Mouse (Mus musculus) neural tube, embryonic 12.5 days (tissue): ENCODE results near the gene Krt14. TPM values are rescaled to one million over a fixed set of nuclear protein-coding genes. Genes with fewer than 3 reads are reported as not detected.
"Not testable (repeated sequence)": the region's sequence is repeated elsewhere in the genome, so short reads cannot be mapped to it uniquely, and the experiment has no call there.

Experiments
- ATAC-seq: fragments of 200-750 bp; cut with Nextera tagmentation; 2 replicates; pipeline ENCODE4 v1.8.0; 2017; ENCODE audit warnings: low read depth, mild to moderate bottlenecking, moderate TSS enrichment, moderate library complexity; ENCODE audit not compliant: low FRiP score
- H3K27ac ChIP-seq: fragments of 300-500 bp; sonication (generic); 2 replicates; pipeline ENCODE4 v1.5.1; 2016
- H3K27me3 ChIP-seq: fragments of 300-500 bp; sonication (generic); replicated peaks from 2 replicates; pipeline ENCODE4 v1.6.1; 2016; ENCODE audit warnings: mild to moderate bottlenecking
- H3K36me3 ChIP-seq: fragments of 300-500 bp; sonication (generic); 2 replicates; pipeline ENCODE4 v1.6.1; 2016; ENCODE audit warnings: mild to moderate bottlenecking
- H3K4me1 ChIP-seq: fragments of 300-500 bp; sonication (generic); 2 replicates; pipeline ENCODE4 v1.6.1; 2016
- H3K4me2 ChIP-seq: fragments of 300-500 bp; sonication (generic); replicated peaks from 2 replicates; pipeline ENCODE4 v1.6.1; 2016; ENCODE audit warnings: mild to moderate bottlenecking
- H3K4me3 ChIP-seq: fragments of 300-500 bp; sonication (generic); 2 replicates; pipeline ENCODE4 v1.5.1; 2016
- H3K9ac ChIP-seq: fragments of 300-500 bp; sonication (generic); 2 replicates; pipeline ENCODE4 v1.6.1; 2016; ENCODE audit warnings: mild to moderate bottlenecking
- H3K9me3 ChIP-seq: fragments of 300-500 bp; sonication (generic); 2 replicates; pipeline ENCODE4 v1.6.1; 2016; ENCODE audit warnings: mild to moderate bottlenecking
- WGBS: fragments of 180-500 bp; shearing (Covaris S2); methylation state at CpG from one replicate; pipeline ENCODE4 v1.1.7; 2016; 5-methylcytosine and 5-hydroxymethylcytosine counted together
- polyA plus RNA-seq: library from polyadenylated mRNA; unstranded; fragments of >200 nt; fragmentation: Nextera tagmentation; extraction: Ambion mirVana; gene quantifications from 2 replicates; pipeline ENCODE4 v1.2.1, GENCODE M21; 2016

The Krt14 gene
- 10.5 and 11.6 TPM in 2 replicates for polyA plus RNA-seq

DNA sequence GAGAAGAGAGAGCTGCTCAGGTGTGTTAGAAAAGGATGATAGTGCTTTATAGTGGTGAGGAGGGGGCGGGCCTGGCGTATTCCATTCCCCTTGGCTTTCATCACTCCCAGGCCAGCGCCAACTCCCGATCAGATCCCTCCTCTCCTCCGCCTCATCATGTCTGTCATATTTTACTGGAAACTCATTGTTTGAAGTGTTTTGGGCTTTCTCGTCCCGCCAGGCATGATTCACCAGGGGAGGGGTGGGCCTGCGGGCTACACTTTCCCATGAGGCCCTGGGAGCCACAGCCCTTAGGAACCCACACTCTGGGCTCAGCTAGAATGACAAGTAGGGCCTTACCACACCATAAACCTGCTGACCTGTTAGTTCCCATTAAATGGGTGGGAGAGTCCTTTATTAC, at the start of gene Krt14:
TSS of gene Krt14 (minus strand) at position 51 of the 400 bp plus-strand sequence.
- H3K36me3 ChIP-seq, result no peaks in the 10 kb centered on the region
- no peaks in the 10 kb centered on the region for H3K27me3 ChIP-seq
- no peaks in the 10 kb centered on the region for H3K4me1 ChIP-seq
- no peaks in the 10 kb centered on the region for H3K9me3 ChIP-seq
- no peak within 1 kb of the TSS for H3K27ac ChIP-seq
- H3K9ac ChIP-seq, result no peak within 1 kb of the TSS
- no peak within 1 kb of the TSS for H3K4me3 ChIP-seq
- no peak within 1 kb of the TSS for H3K4me2 ChIP-seq
- WGBS, result 91% methylated on average over 8 of the region's 8 CpGs
- ATAC-seq, result no peak

DNA sequence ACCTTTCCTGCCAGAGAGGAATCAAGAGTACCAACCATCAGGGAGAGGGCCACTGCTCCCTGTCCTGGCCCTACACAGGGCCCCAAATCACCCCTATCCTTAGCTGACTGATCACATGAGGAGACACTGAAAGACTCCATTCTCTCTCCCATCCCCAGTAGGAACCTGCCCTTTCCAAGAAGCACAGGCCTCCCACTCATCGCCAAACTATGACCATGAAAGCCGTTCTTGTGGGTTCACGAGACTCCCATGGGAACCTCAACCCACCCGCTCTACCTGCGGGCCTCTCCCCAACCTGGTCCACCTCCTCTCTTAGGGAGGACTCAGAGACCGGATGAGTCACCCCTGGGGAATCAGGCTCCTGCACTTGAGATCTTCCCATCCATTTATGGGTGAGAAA, 48.2 kb upstream of the Krt14 start:
- Histone ChIP-seq H3K27me3 (no peaks in the 10 kb centered on the region), H3K27ac (no peak overlapping the region), H3K9ac (no peak overlapping the region), H3K4me2 (no peak overlapping the region), H3K9me3 (no peaks in the 10 kb centered on the region), H3K4me3 (no peak overlapping the region), H3K4me1 (no peaks in the 10 kb centered on the region), H3K36me3 (no peaks in the 10 kb centered on the region)
- no peak for ATAC-seq
- WGBS, result 91% methylated on average over 6 of the region's 6 CpGs

DNA sequence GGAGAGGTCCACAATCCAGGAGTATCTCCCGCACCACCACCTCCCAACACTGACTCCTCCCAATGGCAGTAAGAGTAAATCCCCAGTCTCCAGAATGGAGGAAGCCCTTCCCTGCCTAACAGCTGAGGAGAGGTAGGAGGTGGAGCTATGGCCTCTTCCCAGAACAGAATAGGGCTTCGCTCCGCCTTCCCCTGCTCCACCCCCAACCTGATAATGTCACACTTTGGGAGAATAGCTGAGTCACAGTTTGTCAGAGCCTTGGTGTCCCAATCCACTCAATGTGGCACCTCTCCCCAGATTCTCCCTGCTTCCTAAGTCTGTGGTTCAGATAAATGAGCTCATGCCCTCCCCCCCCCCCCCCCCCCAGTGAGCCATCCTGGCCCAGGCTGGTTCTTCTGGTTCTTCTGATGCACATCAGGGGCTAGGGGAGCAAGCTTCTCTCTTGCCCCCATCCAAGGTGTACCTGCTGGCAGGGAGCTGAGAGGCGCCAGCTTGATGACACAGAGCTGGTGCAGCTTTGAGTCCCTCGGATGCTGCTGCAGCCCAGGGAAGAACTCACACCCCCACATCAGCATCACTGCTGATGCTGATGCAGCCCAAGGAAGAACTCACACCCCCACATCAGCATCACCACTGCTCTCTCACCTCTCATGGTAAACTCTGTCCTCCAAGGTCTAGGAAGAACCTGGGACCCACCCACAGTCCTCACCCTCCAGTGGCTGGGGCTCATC, 47.2 kb upstream of the Krt14 start:
- Histone ChIP-seq H3K36me3 (no peaks in the 10 kb centered on the region), H3K9ac (no peak overlapping the region), H3K4me2 (no peak overlapping the region), H3K27me3 (no peaks in the 10 kb centered on the region), H3K27ac (no peak overlapping the region), H3K4me3 (no peak overlapping the region), H3K4me1 (no peaks in the 10 kb centered on the region), H3K9me3 (no peaks in the 10 kb centered on the region)
- 71% methylated on average over 5 of the region's 5 CpGs for WGBS
- no peak for ATAC-seq

DNA sequence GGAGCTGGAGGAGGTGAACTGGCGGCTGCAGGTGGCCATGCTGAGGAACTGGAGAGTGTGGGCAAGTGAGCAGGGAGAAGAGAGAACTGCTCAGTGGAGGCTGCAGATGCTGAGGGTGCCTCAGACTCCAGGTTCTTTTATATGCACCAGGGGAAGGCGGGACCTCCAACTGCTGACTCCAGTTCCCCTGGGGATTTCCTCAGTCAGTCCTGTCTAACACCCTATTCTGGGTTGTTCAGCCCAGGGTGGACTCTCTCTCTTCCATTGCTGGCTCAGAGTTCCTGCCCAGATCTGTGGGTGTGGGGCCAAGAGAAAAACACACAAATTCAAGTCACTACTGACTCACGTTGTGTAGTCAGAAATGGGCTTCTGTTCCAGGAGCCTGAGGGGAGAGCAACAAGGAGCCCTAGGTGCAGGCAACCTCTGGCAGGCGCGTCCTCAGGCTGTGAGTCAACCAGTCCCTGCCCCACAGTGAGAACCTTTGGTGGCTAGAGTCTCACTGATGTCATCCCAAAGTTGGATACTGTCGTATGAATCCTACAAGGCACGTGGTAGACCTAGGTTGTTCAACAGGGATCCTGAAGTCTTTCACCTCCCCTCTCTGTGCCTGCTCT, 41.6 kb upstream of the Krt14 start, which contains the start of gene Krt16:
TSS of gene Krt16 (minus strand) at position 51 of the 614 bp plus-strand sequence.
- WGBS, result 85% methylated on average over 7 of the region's 7 CpGs
- no peak for ATAC-seq
- H3K36me3 ChIP-seq, result no peaks in the 10 kb centered on the region
- H3K4me1 ChIP-seq, result no peaks in the 10 kb centered on the region
- no peak within 1 kb of the TSS for H3K9ac ChIP-seq
- H3K27ac ChIP-seq, result no peak within 1 kb of the TSS
- H3K4me3 ChIP-seq, result no peak within 1 kb of the TSS
- H3K9me3 ChIP-seq, result no peaks in the 10 kb centered on the region
- no peaks in the 10 kb centered on the region for H3K27me3 ChIP-seq
- no peak within 1 kb of the TSS for H3K4me2 ChIP-seq

DNA sequence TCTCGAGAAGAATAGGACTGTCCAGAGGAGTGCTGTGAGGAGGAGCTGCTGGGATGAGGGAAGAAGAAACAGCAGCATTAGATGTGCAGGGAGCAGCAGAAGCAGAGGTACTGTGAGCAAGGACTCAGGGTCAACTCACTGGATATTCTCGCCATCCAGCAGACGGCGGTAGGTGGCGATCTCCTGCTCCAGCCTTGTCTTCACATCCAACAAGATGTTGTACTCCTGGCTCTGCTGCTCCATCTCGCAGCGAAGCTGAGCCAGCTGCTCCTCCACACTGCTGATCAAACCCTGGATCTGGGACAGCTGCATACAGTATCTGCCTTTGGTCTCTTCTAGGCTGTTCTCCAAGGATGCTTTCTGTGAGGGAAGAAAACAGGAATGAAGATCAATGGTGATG, 39.1 kb upstream of the Krt14 start:
- H3K4me1 ChIP-seq, H3K27ac ChIP-seq, H3K27me3 ChIP-seq, H3K4me2 ChIP-seq, H3K9me3 ChIP-seq, H3K4me3 ChIP-seq, H3K9ac ChIP-seq, H3K36me3 ChIP-seq, ATAC-seq: not testable (repeated sequence)
- WGBS, result 64% methylated on average over 7 of the region's 7 CpGs

DNA sequence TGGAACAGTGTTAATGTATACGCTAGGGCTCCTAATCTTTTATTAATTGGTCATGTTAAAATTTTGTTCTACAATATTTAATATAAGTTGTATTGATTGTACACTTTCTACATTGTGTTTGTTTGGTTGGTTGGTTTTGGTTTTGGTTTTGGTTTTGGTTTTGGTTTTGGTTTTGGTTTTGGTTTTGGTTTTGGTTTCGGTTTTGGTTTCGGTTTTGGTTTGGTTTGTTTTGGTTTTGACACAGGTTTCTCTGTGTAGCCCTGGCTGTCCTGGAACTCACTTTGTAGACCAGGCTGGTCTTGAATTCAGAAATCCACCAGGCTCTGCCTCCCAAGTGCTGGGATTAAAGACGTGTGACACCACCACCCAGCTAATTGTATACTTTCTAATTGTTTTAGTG, 32.9 kb upstream of the Krt14 start:
- H3K9me3 ChIP-seq, ATAC-seq, H3K9ac ChIP-seq, H3K36me3 ChIP-seq, H3K27ac ChIP-seq, H3K4me1 ChIP-seq, H3K4me2 ChIP-seq, H3K27me3 ChIP-seq, H3K4me3 ChIP-seq: not testable (repeated sequence)
- WGBS, result 89% methylated on average over 4 of the region's 4 CpGs

DNA sequence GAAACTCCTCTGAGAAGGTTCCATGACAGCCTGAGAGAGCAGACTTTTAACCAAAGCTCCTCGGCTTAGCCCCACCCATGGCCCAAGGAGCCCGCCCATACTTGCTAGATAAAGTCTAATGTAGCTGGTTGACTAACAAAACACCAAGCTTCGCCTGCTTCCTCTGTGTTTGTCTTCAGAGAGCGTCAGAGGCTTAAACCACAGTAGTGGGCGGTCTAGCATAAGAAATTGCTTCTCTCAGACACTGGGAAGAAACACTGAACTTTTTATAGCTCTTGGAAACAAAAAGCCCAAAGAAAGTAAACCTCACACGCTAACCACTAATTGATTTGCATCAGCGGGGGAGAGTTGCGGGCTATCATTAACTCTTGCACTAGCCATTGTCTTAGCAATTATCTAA, 14.4 kb upstream of the Krt14 start:
- Histone ChIP-seq H3K36me3 (no peaks in the 10 kb centered on the region), H3K9me3 (peaks cover 5% of the 10 kb centered on the region; the same call in 1 of the 2 replicates), H3K4me1 (no peaks in the 10 kb centered on the region), H3K27me3 (no peaks in the 10 kb centered on the region), H3K9ac (no peak overlapping the region), H3K4me3 (no peak overlapping the region), H3K4me2 (no peak overlapping the region), H3K27ac (no peak overlapping the region)
- 32% methylated on average over 8 of the region's 8 CpGs for WGBS
- ATAC-seq, result no peak

DNA sequence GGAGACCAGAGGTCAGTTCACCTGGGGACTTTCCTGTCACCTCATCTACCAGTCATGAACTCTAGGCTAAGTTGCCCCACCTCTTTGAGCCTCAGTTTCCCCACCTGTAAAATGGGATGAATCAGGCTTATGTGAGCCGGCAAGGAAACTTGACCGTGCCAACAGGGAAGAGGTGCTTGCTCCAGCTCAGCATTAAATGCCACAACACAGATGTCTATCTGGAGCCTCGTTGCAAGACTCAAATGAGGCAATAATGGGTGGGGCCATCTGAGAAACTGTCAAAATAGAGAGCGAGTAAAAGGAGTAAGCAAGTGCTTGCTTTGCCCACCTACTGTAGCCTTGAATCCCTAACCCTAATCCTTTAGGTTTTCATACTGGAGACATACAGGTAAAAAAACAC, 12.0 kb upstream of the Krt14 start:
- Histone ChIP-seq H3K4me3 (no peak overlapping the region), H3K4me1 (no peaks in the 10 kb centered on the region), H3K27me3 (no peaks in the 10 kb centered on the region), H3K9ac (no peak overlapping the region), H3K36me3 (no peaks in the 10 kb centered on the region), H3K9me3 (no peaks in the 10 kb centered on the region), H3K4me2 (no peak overlapping the region), H3K27ac (no peak overlapping the region)
- no peak for ATAC-seq
- 82% methylated on average over 4 of the region's 4 CpGs for WGBS

DNA sequence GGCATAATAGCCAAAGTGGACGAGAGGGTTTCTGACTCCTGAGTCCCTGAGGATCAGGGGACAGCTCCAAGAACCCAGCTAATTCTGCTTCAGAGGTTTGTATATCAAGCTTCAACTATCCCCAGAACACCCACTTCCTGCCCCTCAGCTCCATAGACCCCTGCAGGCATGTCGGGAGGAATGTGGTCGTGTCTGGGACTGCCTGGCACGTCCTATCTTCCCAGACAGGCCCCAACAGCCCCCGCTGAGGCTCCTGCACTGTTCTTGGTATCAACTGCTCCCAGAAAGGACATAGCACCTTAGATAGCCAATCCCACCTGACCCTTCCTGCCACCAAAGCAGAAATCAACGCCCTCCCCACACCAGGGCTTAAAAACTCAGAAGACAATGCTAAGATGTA, 1.2 kb upstream of the Krt14 start:
- ATAC-seq, result no peak
- H3K36me3 ChIP-seq, result no peaks in the 10 kb centered on the region
- 62% methylated on average over 6 of the region's 6 CpGs for WGBS

DNA sequence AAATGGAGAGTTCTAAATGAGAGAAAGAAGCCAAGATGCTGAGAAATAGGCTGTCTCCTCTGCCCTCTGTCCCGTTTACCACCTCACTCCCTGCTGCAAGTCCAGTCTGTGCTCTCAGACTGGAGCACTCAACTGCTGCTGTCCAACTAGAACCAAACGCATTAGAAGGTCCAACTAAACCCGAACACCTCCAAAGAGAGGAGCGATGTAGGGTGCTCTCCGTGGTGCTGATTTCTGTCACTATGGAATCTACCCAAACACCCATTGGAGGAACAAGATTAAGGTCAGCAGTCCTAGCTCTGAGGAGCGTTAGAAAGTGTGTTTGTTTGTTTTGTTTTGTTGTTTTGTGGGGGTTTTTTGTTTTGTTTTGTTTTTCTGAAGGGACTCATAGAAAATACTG, 3.9 kb downstream of the Krt14 start:
- H3K36me3 ChIP-seq, result no peaks in the 10 kb centered on the region
- no peak overlapping the region for H3K27ac ChIP-seq
- no peaks in the 10 kb centered on the region for H3K4me1 ChIP-seq
- no peaks in the 10 kb centered on the region for H3K9me3 ChIP-seq
- no peak overlapping the region for H3K4me3 ChIP-seq
- WGBS, result 26% methylated on average over 6 of the region's 6 CpGs
- H3K4me2 ChIP-seq, result no peak overlapping the region
- H3K9ac ChIP-seq, result no peak overlapping the region
- no peak for ATAC-seq
- no peaks in the 10 kb centered on the region for H3K27me3 ChIP-seq

More for the DNA sequence above, 1.2 kb upstream of the Krt14 start:
- no peaks in the 10 kb centered on the region for H3K4me1 ChIP-seq
- no peaks in the 10 kb centered on the region for H3K27me3 ChIP-seq
- H3K4me3 ChIP-seq, result no peak overlapping the region
- H3K9me3 ChIP-seq, result no peaks in the 10 kb centered on the region
- no peak overlapping the region for H3K9ac ChIP-seq
- H3K27ac ChIP-seq, result no peak overlapping the region
- no peak overlapping the region for H3K4me2 ChIP-seq

DNA sequence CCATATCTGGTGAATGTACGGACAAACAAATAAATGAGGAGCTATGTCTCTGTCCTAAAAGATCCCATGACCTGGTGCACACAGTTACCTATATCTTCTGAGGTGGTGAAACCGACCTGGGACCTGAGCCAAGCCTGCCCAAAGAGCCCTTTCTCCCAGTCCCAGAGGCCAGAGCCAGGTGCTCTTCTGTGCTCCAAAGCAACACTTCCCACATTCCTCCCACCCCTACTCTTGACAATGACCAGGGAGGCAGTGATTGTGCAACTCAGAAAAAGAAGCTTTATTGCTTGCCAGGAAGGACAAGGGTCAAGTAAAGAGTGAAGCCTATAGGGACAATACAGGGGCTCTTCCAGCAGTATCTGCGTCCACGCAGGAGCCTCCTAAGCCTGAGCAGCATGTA, 4.4 kb downstream of the Krt14 start:
- 75% methylated on average over 4 of the region's 4 CpGs for WGBS
- Histone ChIP-seq H3K27ac (no peak overlapping the region), H3K36me3 (no peaks in the 10 kb centered on the region), H3K4me1 (no peaks in the 10 kb centered on the region), H3K4me2 (no peak overlapping the region), H3K4me3 (no peak overlapping the region), H3K27me3 (no peaks in the 10 kb centered on the region), H3K9ac (no peak overlapping the region), H3K9me3 (no peaks in the 10 kb centered on the region)
- no peak for ATAC-seq

DNA sequence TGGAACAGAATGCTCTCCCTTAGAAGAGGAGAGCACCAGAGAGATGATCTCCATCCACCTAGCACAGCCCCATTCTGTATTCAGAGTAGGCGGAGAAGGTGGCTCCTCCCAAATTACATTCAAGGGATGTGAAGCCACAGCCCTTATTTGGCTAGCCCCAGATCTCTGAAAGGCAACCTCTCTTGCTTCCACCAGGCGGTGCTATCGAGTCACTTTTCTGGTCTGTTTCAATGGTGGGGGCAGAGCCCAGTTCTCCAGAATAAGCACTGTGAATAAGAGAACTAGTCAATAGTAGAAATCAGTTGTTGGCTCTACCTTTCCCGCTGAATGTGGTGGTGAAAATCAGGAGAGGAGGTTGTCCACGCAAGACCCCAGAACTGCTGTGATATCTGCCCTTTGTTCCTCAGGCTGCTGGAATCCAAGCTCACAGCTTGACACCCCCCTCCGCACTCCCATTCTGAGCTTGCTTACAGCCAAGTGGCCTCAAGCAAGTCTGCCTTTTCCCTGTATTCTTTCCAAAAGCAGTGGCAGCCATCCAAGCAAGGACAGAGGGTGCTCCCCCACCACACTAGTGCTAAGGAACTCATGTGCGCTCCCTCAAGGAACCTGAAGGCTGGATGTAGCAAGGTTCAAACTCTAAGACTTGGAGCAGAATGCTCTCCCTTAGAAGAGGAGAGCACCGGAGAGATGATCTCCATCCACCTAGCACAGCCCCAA, 7.1 kb downstream of the Krt14 start:
- no peak overlapping the region for H3K4me2 ChIP-seq
- H3K9ac ChIP-seq, result no peak overlapping the region
- 48% methylated on average over 8 of the region's 8 CpGs for WGBS
- H3K36me3 ChIP-seq, result no peaks in the 10 kb centered on the region
- ATAC-seq, result no peak
- no peaks in the 10 kb centered on the region for H3K4me1 ChIP-seq
- H3K9me3 ChIP-seq, result no peaks in the 10 kb centered on the region
- H3K27ac ChIP-seq, result no peak overlapping the region
- no peaks in the 10 kb centered on the region for H3K27me3 ChIP-seq
- H3K4me3 ChIP-seq, result no peak overlapping the region
